Mouse (Mus musculus) forebrain, embryonic 16.5 days (tissue): ENCODE results near the gene Sorbs1. TPM values are rescaled to one million over a fixed set of nuclear protein-coding genes. Genes with fewer than 3 reads are reported as not detected.

Experiments
- ATAC-seq: fragments of 200-750 bp; cut with Nextera tagmentation; 2 replicates; pipeline ENCODE4 v1.8.0; 2017; ENCODE audit warnings: mild to moderate bottlenecking, moderate library complexity
- H3K27ac ChIP-seq: fragments of 300-500 bp; sonication (generic); 2 replicates; pipeline ENCODE4 v1.5.1; 2014; ENCODE audit warnings: low read length, control low read depth
- H3K27me3 ChIP-seq: fragments of 300-500 bp; sonication (generic); replicated peaks from 2 replicates; pipeline ENCODE4 v1.6.1; 2014; ENCODE audit warnings: low read length; ENCODE audit not compliant: control insufficient read depth, insufficient read depth
- H3K36me3 ChIP-seq: fragments of 300-500 bp; sonication (generic); 2 replicates; pipeline ENCODE4 v1.6.1; 2014; ENCODE audit not compliant: control insufficient read depth, insufficient read depth
- H3K4me1 ChIP-seq: fragments of 300-500 bp; sonication (generic); replicated peaks from 2 replicates; pipeline ENCODE4 v1.6.1; 2014; ENCODE audit warnings: low read length; ENCODE audit not compliant: control insufficient read depth, insufficient read depth
- H3K4me2 ChIP-seq: fragments of 300-500 bp; sonication (generic); 2 replicates; pipeline ENCODE4 v1.6.1; 2014; ENCODE audit warnings: mild to moderate bottlenecking, low read length, control low read depth
- H3K4me3 ChIP-seq: fragments of 300-500 bp; sonication (generic); replicated peaks from 2 replicates; pipeline ENCODE4 v1.5.1; 2014; ENCODE audit warnings: mild to moderate bottlenecking, low read length, control low read depth
- H3K9ac ChIP-seq: fragments of 300-500 bp; sonication (generic); replicated peaks from 2 replicates; pipeline ENCODE4 v1.6.1; 2014; ENCODE audit warnings: low read depth, low read length, control low read depth
- H3K9me3 ChIP-seq: fragments of 300-500 bp; sonication (generic); 2 replicates; pipeline ENCODE4 v1.6.1; 2016; ENCODE audit warnings: low read length; ENCODE audit not compliant: control insufficient read depth
- WGBS: fragments of 180-500 bp; shearing (Covaris S2); extraction: QIAGEN DNeasy Blood & Tissue Kit; methylation state at CpG from one replicate; pipeline ENCODE4 v1.1.7; 2014; 5-methylcytosine and 5-hydroxymethylcytosine counted together
- polyA plus RNA-seq: library from polyadenylated mRNA; unstranded; fragments of >200 nt; fragmentation: Nextera tagmentation; extraction: Ambion mirVana; gene quantifications from 2 replicates; pipeline ENCODE4 v1.2.1, GENCODE M21; 2015

Sorbs1 gene
- polyA plus RNA-seq, 1 experiment from 2014 or later, result 128 TPM

DNA sequence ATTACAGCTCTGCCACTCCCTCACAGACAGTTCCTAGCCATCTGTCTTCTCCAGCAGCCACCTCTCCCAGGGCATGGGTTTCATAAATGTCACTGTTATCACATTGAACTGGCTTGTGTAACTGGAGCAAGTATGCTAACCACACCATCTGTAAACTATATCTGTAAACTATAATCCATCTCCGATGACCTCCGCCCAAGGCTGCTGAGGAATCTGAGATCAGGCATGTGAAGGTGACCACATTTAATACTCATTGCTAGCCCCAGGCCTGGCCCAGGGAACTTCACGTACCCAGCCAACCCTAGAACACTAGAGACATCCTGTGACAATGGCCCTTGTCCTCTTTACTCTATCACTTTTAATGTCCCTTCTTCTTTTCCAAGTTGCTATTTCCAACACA, 128.2 kb downstream of the Sorbs1 start:
- Histone ChIP-seq H3K9ac (no peak overlapping the region), H3K27ac (no peak overlapping the region), H3K4me3 (no peak overlapping the region), H3K4me2 (no peak overlapping the region), H3K9me3 (no peaks in the 10 kb centered on the region), H3K4me1 (no peaks in the 10 kb centered on the region), H3K27me3 (no peaks in the 10 kb centered on the region), H3K36me3 (peaks cover 3% of the 10 kb centered on the region; the same call in 1 of the 2 replicates)
- over 99% methylated on average over 3 of the region's 3 CpGs for WGBS
- no peak for ATAC-seq

DNA sequence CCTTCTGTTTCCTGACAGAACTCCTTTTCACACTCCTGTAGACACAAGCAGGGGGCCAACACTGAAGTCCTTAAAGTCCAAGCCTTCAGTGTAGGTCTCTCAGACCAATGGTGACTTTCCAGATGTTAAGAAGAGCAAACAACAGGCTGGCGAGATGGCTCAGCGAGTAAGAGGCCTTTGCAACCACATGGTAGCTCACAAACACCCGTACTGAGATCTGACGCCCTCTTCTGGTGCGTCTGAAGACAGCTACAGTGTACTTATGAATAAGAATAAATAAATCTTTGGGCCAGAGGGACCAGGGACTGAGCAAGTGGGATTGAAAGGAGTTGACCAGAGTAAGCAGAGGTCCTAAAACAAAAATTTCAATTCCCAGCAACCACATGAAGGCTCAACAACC, 129.6 kb downstream of the Sorbs1 start:
- 40% methylated on average over 5 of the region's 5 CpGs for WGBS
- no peak for ATAC-seq
- H3K4me1 ChIP-seq, result peaks cover 5% of the 10 kb centered on the region; the same call in 1 of the 2 replicates
- no peak overlapping the region for H3K9ac ChIP-seq
- H3K27me3 ChIP-seq, result no peaks in the 10 kb centered on the region
- peak overlapping the region; percentile 13; the same call in 1 of the 2 replicates for H3K27ac ChIP-seq
- H3K4me2 ChIP-seq, result no peak overlapping the region
- no peak overlapping the region for H3K4me3 ChIP-seq
- H3K9me3 ChIP-seq, result no peaks in the 10 kb centered on the region
- peaks cover 3% of the 10 kb centered on the region for H3K36me3 ChIP-seq

DNA sequence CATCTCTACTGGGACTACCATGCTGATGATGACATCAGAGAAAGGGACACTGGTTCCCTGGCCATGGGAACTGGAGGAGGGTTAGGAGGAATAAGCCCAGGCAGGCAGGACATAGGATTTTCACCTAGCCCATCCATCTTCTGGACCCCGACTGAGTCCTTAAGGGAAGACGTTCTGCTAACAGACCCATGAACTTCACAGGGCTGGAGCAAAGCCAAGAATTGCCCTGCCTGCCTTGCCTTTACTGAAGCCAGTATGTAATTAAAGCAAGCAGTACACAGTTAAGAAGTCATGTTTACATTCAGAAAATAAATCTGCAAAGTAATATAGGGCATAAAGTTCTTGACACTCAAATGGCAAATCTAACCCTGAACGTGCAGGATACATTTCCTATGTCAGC, 132.9 kb downstream of the Sorbs1 start:
- Histone ChIP-seq H3K4me1 (peaks cover 10% of the 10 kb centered on the region), H3K4me3 (no peak overlapping the region), H3K36me3 (no peaks in the 10 kb centered on the region; the same call in 1 of the 2 replicates), H3K27ac (no peak overlapping the region), H3K27me3 (no peaks in the 10 kb centered on the region), H3K9me3 (no peaks in the 10 kb centered on the region), H3K4me2 (no peak overlapping the region), H3K9ac (no peak overlapping the region)
- ATAC-seq, result no peak
- WGBS, result 62% methylated on average over 3 of the region's 3 CpGs

DNA sequence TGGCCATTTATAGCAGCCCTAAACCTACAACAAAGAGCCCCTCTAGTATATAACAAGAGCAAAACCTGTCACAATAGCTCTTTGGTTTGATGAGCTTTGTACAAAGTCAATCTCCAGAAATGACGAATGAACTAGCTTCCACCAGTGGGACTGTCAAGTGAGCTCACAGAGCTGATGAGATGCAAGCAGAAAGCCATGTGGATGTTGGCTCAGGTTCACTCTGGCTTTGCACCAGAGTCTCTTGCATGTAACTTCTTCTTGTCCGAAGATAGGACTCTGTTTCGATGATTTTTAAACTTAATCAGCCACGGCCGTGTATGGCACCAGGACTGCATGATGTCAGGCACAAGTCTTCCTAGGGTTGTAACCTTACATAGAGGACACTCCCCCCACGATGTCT, 133.6 kb downstream of the Sorbs1 start:
- no peak overlapping the region for H3K4me3 ChIP-seq
- 57% methylated on average over 6 of the region's 6 CpGs for WGBS
- no peaks in the 10 kb centered on the region for H3K27me3 ChIP-seq
- ATAC-seq, result no peak
- H3K4me1 ChIP-seq, result peaks cover 10% of the 10 kb centered on the region
- H3K27ac ChIP-seq, result no peak overlapping the region
- no peak overlapping the region for H3K9ac ChIP-seq
- H3K36me3 ChIP-seq, result no peaks in the 10 kb centered on the region; the same call in 1 of the 2 replicates
- H3K4me2 ChIP-seq, result no peak overlapping the region
- no peaks in the 10 kb centered on the region for H3K9me3 ChIP-seq

DNA sequence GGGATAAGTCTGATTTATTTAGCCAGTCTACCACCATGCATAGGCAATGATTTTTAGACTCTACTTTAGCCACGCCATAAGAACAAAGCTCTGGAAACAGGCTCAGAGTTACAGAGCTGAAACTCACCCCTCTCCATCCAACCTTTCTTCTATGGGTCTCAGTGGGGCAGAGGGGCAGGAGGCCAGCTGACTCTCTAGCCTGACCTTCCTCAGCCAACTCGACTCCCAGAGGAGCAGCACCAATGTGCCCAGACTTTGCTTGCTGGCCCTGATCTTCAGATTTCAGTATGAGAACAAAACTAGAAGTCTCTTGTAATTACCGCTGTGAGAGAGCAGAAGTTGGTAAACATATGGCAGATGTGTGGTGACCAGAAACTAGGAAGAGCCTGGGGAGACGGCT, 134.5 kb downstream of the Sorbs1 start:
- no peak for ATAC-seq
- WGBS, result 91% methylated on average over 4 of the region's 4 CpGs
- Histone ChIP-seq H3K4me3 (no peak overlapping the region), H3K27me3 (no peaks in the 10 kb centered on the region), H3K4me2 (no peak overlapping the region), H3K9ac (no peak overlapping the region), H3K36me3 (no peaks in the 10 kb centered on the region; the same call in 1 of the 2 replicates), H3K9me3 (no peaks in the 10 kb centered on the region), H3K27ac (no peak overlapping the region), H3K4me1 (peaks cover 10% of the 10 kb centered on the region)

DNA sequence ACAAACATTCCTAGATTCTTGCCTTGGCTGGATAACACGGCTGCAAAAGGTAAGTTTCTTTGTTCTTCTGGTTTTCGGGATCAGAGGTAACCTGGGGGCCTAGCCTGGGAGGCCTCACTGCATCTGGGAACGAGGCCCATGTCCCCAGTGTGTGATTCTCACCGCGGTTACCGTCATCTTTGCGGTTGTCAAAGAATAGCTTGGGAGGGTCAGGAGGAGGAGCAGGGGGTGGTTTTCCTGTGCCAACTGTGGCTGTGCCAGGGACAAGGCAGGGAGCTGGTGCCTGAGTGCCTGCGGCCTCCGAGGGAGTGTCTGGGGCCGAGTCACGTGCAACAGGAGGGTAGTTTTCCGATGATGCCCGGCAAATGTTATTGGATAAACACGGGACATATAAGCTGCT, 135.9 kb downstream of the Sorbs1 start:
- no peaks in the 10 kb centered on the region for H3K9me3 ChIP-seq
- no peak overlapping the region for H3K27ac ChIP-seq
- 53% methylated on average over 14 of the region's 14 CpGs for WGBS
- no peak overlapping the region for H3K4me2 ChIP-seq
- ATAC-seq, result peak; percentile 34; the same call in 1 of the 2 replicates
- H3K4me1 ChIP-seq, result peaks cover 10% of the 10 kb centered on the region
- H3K4me3 ChIP-seq, result no peak overlapping the region
- H3K36me3 ChIP-seq, result peaks cover 3% of the 10 kb centered on the region
- H3K9ac ChIP-seq, result no peak overlapping the region
- H3K27me3 ChIP-seq, result no peaks in the 10 kb centered on the region

DNA sequence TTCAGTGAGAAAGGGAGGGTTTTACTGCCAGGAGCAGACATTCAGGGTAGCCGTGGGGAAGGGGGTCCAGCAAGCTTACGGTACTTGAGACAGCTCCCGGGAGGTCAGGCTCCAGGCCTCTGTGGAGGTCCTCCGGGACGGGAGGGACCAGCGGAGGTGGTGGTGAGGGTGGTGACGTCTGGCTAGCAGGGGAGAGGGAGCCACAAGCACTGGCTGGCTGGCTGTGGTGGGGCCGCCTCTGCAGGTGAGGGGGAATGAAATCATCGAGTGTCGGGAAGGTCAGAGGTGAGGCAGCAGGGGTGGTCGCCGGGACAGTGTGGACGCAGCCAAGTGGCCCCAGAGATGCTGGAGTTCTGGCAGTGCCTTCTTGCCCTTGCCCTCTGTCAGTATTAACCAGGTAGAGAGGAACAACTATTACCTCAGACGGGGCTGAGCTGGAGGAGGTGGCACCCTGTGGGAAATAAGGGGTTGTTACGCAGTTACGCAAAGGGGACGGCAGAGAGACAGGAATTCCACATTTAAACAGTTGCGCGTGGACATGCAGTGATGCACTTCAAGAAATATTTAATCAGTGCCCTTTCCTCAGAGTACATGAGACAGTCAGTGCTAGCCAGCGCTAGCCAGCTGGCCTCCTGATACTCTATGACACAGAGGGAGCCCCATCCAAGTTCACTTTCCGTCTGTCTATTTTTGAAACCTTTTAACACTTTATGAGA, 136.9 kb downstream of the Sorbs1 start:
- 84% methylated on average over 21 of the region's 21 CpGs for WGBS
- H3K27me3 ChIP-seq, result no peaks in the 10 kb centered on the region
- no peak for ATAC-seq
- H3K4me1 ChIP-seq, result peaks cover 19% of the 10 kb centered on the region
- H3K4me2 ChIP-seq, result no peak overlapping the region
- H3K9me3 ChIP-seq, result no peaks in the 10 kb centered on the region
- peaks cover 3% of the 10 kb centered on the region for H3K36me3 ChIP-seq
- H3K9ac ChIP-seq, result no peak overlapping the region
- H3K4me3 ChIP-seq, result no peak overlapping the region
- H3K27ac ChIP-seq, result no peak overlapping the region

DNA sequence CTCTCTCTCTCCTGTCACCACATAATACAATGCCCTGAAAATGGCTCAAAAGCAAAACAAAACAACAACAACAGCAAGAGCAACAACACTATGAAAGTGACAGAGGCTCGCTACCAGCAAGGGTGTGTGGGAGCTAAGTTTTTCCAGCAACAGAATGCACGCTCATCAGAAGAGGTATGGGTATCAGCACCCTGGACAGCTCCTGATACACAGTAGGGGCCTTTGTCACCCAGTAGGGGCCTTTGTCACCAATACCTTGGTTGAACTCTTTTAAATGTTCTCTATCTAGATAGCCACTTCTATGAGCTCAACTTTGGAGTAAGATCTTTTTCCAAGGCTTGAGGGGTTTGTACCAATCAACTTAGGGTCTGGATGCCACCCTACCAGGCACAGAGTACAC, 138.9 kb downstream of the Sorbs1 start:
- ATAC-seq, result no peak
- H3K4me1 ChIP-seq, result peaks cover 19% of the 10 kb centered on the region
- H3K27ac ChIP-seq, result no peak overlapping the region
- no peaks in the 10 kb centered on the region for H3K9me3 ChIP-seq
- H3K4me3 ChIP-seq, result no peak overlapping the region
- WGBS, result 91% methylated on average over 2 of the region's 2 CpGs
- H3K27me3 ChIP-seq, result no peaks in the 10 kb centered on the region
- no peak overlapping the region for H3K9ac ChIP-seq
- H3K4me2 ChIP-seq, result no peak overlapping the region
- H3K36me3 ChIP-seq, result peaks cover 3% of the 10 kb centered on the region

DNA sequence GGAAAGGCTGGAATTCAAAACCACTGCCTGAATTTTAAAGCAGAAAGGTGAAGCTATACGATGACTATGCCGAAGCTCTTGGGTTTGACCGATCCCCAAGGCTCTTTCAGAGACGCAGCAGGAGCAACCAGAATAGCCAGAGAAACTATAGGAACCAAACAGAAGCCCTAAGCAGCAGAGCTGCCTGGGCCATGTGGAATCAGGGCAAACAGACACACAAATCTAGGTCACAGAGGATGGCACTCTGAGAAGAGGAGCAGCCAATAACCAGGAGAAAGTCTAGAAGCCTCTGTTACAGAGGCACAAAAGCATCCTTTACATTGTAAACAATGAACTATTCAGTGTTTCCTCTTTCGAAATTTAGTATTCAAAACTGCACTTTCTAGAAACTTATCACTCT, 140.9 kb downstream of the Sorbs1 start:
- 0 out of 2 replicates have a peak overlapping the region, but pooled peaks have one; percentile 17 for H3K27ac ChIP-seq
- peaks cover 5% of the 10 kb centered on the region for H3K36me3 ChIP-seq
- H3K27me3 ChIP-seq, result no peaks in the 10 kb centered on the region
- 79% methylated on average over 5 of the region's 5 CpGs for WGBS
- H3K4me3 ChIP-seq, result no peak overlapping the region
- no peak overlapping the region for H3K4me2 ChIP-seq
- no peak for ATAC-seq
- peaks cover 15% of the 10 kb centered on the region for H3K4me1 ChIP-seq
- H3K9ac ChIP-seq, result no peak overlapping the region
- no peaks in the 10 kb centered on the region for H3K9me3 ChIP-seq
